Mouse (Mus musculus): ENCODE results near the gene Stx8. TPM values are rescaled to one million over a fixed set of nuclear protein-coding genes. Genes with fewer than 3 reads are reported as not detected.

The Stx8 gene
- polyA plus RNA-seq, 1 experiment from 2014 or later: 52.4 TPM

- Histone ChIP-seq H3K27me3 (no peaks in the 10 kb centered on the region), H3K27ac (no peak overlapping the region), H3K36me3 (no peaks in the 10 kb centered on the region), H3K4me1 (peaks cover 34% of the 10 kb centered on the region), H3K9me3 (replicated peaks) (no peaks in the 10 kb centered on the region), H3K4me3 (replicated peaks) (no peak overlapping the region), H3K9ac (no peak overlapping the region), H3K4me2 (no peak overlapping the region)
- ATAC-seq (replicated peaks; ENCODE audit: low FRiP score): no peak
- 42% methylated on average over 3 of the region's 3 CpGs for WGBS
These were observed 80.9 kb downstream of the Stx8 start for GRCm38 (mm10) chr11:68046916-68047315.

- Histone ChIP-seq H3K4me2 (0 out of 2 replicates have a peak overlapping the region, but pooled peaks have one; percentile 6), H3K27ac (peak overlapping the region; percentile 73), H3K4me1 (peaks cover 28% of the 10 kb centered on the region), H3K9me3 (replicated peaks) (no peaks in the 10 kb centered on the region), H3K9ac (no peak overlapping the region), H3K27me3 (no peaks in the 10 kb centered on the region), H3K36me3 (no peaks in the 10 kb centered on the region), H3K4me3 (replicated peaks) (no peak overlapping the region)
- 32% methylated on average over 17 of the region's 17 CpGs for WGBS
- peak; percentile 87 for ATAC-seq (replicated peaks; ENCODE audit: low FRiP score)
These were observed 83.5 kb downstream of the Stx8 start for GRCm38 (mm10) chr11:68049261-68050165.

GRCm38 (mm10) chr11:68050725-68051124 lies 84.7 kb downstream of the Stx8 start:
- Histone ChIP-seq H3K36me3 (no peaks in the 10 kb centered on the region), H3K9me3 (replicated peaks) (no peaks in the 10 kb centered on the region), H3K4me3 (replicated peaks) (no peak overlapping the region), H3K27ac (peak overlapping the region; percentile 64; the same call in 1 of the 2 replicates), H3K4me2 (no peak overlapping the region), H3K4me1 (peaks cover 26% of the 10 kb centered on the region), H3K9ac (no peak overlapping the region), H3K27me3 (no peaks in the 10 kb centered on the region)
- 12% methylated on average over 12 of the region's 12 CpGs for WGBS
- ATAC-seq (replicated peaks; ENCODE audit: low FRiP score): peak; percentile 75

GRCm38 (mm10) chr11:68051305-68051704 lies 85.3 kb downstream of the Stx8 start:
- H3K9ac ChIP-seq: no peak overlapping the region
- ATAC-seq (replicated peaks; ENCODE audit: low FRiP score): no peak
- H3K27ac ChIP-seq: peak overlapping the region; percentile 59
- H3K4me1 ChIP-seq: peaks cover 26% of the 10 kb centered on the region
- no peak overlapping the region for H3K4me3 ChIP-seq (replicated peaks)
- H3K4me2 ChIP-seq: no peak overlapping the region
- H3K27me3 ChIP-seq: no peaks in the 10 kb centered on the region
- H3K9me3 ChIP-seq (replicated peaks): no peaks in the 10 kb centered on the region
- WGBS: 68% methylated on average over 4 of the region's 4 CpGs
- no peaks in the 10 kb centered on the region for H3K36me3 ChIP-seq

- ATAC-seq (replicated peaks; ENCODE audit: low FRiP score): no peak
- Histone ChIP-seq H3K4me2 (no peak overlapping the region), H3K27ac (peak overlapping the region; percentile 16), H3K36me3 (no peaks in the 10 kb centered on the region), H3K27me3 (no peaks in the 10 kb centered on the region), H3K9ac (no peak overlapping the region), H3K9me3 (replicated peaks) (no peaks in the 10 kb centered on the region), H3K4me3 (replicated peaks) (no peak overlapping the region), H3K4me1 (peaks cover 15% of the 10 kb centered on the region; the same call in 1 of the 2 replicates)
- WGBS: 57% methylated on average over 5 of the region's 5 CpGs
These were observed 92.6 kb downstream of the Stx8 start for GRCm38 (mm10) chr11:68058466-68059201.

GRCm38 (mm10) chr11:68060651-68061050 lies 94.7 kb downstream of the Stx8 start:
- ATAC-seq (replicated peaks; ENCODE audit: low FRiP score): no peak
- 59% methylated on average over 4 of the region's 4 CpGs for WGBS

GRCm38 (mm10) chr11:68062116-68062515 lies 96.1 kb downstream of the Stx8 start:
- no peak overlapping the region for H3K9ac ChIP-seq
- no peak overlapping the region for H3K4me2 ChIP-seq
- H3K36me3 ChIP-seq: no peaks in the 10 kb centered on the region
- H3K4me3 ChIP-seq (replicated peaks): no peak overlapping the region
- no peak for ATAC-seq (replicated peaks; ENCODE audit: low FRiP score)
- no peaks in the 10 kb centered on the region for H3K27me3 ChIP-seq
- peaks cover 18% of the 10 kb centered on the region; the same call in 1 of the 2 replicates for H3K4me1 ChIP-seq
- WGBS: 85% methylated on average over 2 of the region's 2 CpGs
- no peak overlapping the region for H3K27ac ChIP-seq
- H3K9me3 ChIP-seq (replicated peaks): no peaks in the 10 kb centered on the region

More at GRCm38 (mm10) chr11:68060651-68061050, 94.7 kb downstream of the Stx8 start:
- H3K27me3 ChIP-seq: no peaks in the 10 kb centered on the region
- no peak overlapping the region for H3K4me2 ChIP-seq
- H3K4me1 ChIP-seq: peaks cover 18% of the 10 kb centered on the region; the same call in 1 of the 2 replicates
- no peaks in the 10 kb centered on the region for H3K36me3 ChIP-seq
- H3K27ac ChIP-seq: no peak overlapping the region
- no peak overlapping the region for H3K9ac ChIP-seq
- no peaks in the 10 kb centered on the region for H3K9me3 ChIP-seq (replicated peaks)
- H3K4me3 ChIP-seq (replicated peaks): no peak overlapping the region

GRCm38 (mm10) chr11:68067806-68068205 lies 101.8 kb downstream of the Stx8 start:
- no peak overlapping the region for H3K4me3 ChIP-seq (replicated peaks)
- H3K36me3 ChIP-seq: no peaks in the 10 kb centered on the region
- H3K4me1 ChIP-seq: peaks cover 13% of the 10 kb centered on the region; the same call in 1 of the 2 replicates
- no peak overlapping the region for H3K9ac ChIP-seq
- WGBS: 80% methylated on average over 10 of the region's 10 CpGs
- no peaks in the 10 kb centered on the region for H3K27me3 ChIP-seq
- H3K4me2 ChIP-seq: no peak overlapping the region
- H3K9me3 ChIP-seq (replicated peaks): no peaks in the 10 kb centered on the region
- no peak overlapping the region for H3K27ac ChIP-seq
- no peak for ATAC-seq (replicated peaks; ENCODE audit: low FRiP score)

DNA sequence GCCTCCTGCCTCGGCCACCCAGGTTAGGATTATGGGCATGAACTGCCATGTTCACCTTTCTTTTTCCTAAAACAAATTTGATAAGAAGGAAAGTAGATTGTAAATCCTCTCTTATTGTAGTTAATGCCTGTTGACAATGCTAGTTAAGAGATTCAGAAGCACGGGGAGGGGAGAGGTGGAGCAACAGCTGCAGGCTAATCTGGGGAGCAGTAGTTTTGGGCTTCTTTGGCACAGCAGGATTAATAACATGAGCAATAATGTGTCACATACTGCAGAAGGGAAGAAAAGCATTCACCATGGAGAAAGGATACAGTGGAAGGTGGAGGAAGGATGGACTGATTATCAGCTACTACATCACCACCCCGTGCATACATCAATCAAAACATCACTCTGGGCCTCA lies 104.1 kb downstream of the Stx8 start:
- WGBS: 71% methylated on average over 3 of the region's 3 CpGs
- H3K36me3 ChIP-seq: no peaks in the 10 kb centered on the region
- no peak overlapping the region for H3K4me3 ChIP-seq (replicated peaks)
- no peak overlapping the region for H3K4me2 ChIP-seq
- H3K9ac ChIP-seq: no peak overlapping the region
- H3K9me3 ChIP-seq (replicated peaks): no peaks in the 10 kb centered on the region
- H3K4me1 ChIP-seq: peaks cover 18% of the 10 kb centered on the region
- no peak overlapping the region for H3K27ac ChIP-seq
- no peaks in the 10 kb centered on the region for H3K27me3 ChIP-seq
- no peak for ATAC-seq (replicated peaks; ENCODE audit: low FRiP score)

DNA sequence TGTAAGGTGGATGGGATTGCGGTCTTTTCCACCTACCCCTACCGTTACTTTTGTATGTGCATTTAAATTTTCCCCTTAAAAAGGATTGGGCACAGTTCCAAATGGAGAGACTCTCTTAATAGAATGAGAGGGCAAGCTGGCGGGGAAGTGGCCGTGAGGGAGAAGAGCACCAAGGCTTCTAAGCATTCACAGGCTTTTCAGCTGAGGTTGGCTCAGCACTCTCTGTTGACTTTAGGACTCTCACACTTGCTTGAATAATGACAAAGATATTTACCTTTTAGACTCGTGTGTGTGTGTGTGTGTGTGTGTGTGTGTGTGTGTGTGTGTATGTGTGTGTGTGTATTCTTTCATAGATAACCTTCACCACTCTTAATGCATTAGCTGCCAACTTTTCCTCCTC lies 105.8 kb downstream of the Stx8 start:
- Histone ChIP-seq H3K27me3 (no peaks in the 10 kb centered on the region), H3K4me2 (no peak overlapping the region), H3K9me3 (replicated peaks) (no peaks in the 10 kb centered on the region), H3K4me1 (peaks cover 22% of the 10 kb centered on the region), H3K9ac (no peak overlapping the region), H3K4me3 (replicated peaks) (no peak overlapping the region), H3K27ac (0 out of 2 replicates have a peak overlapping the region, but pooled peaks have one; percentile 11), H3K36me3 (no peaks in the 10 kb centered on the region)
- ATAC-seq (replicated peaks; ENCODE audit: low FRiP score): no peak
- 61% methylated on average over 5 of the region's 5 CpGs for WGBS

- Histone ChIP-seq H3K9me3 (replicated peaks) (no peaks in the 10 kb centered on the region), H3K9ac (no peak overlapping the region), H3K36me3 (no peaks in the 10 kb centered on the region), H3K4me1 (peaks cover 30% of the 10 kb centered on the region), H3K4me3 (replicated peaks) (no peak overlapping the region), H3K27me3 (no peaks in the 10 kb centered on the region), H3K4me2 (no peak overlapping the region), H3K27ac (no peak overlapping the region; the same call in 1 of the 2 replicates)
- WGBS: 32% methylated on average over 11 of the region's 11 CpGs
- no peak for ATAC-seq (replicated peaks; ENCODE audit: low FRiP score)
These were observed 106.7 kb downstream of the Stx8 start for GRCm38 (mm10) chr11:68072597-68073210.

- H3K27ac ChIP-seq: peak overlapping the region; percentile 32
- H3K27me3 ChIP-seq: no peaks in the 10 kb centered on the region
- peaks cover 37% of the 10 kb centered on the region for H3K4me1 ChIP-seq
- WGBS: 30% methylated on average over 5 of the region's 5 CpGs
- no peak overlapping the region for H3K4me2 ChIP-seq
- no peaks in the 10 kb centered on the region for H3K9me3 ChIP-seq (replicated peaks)
- H3K4me3 ChIP-seq (replicated peaks): no peak overlapping the region
- ATAC-seq (replicated peaks; ENCODE audit: low FRiP score): no peak
- H3K36me3 ChIP-seq: no peaks in the 10 kb centered on the region
- H3K9ac ChIP-seq: no peak overlapping the region
These were observed 108.7 kb downstream of the Stx8 start for GRCm38 (mm10) chr11:68074686-68075085.

All from kidney, embryonic 15.5 days (tissue).